Mouse (Mus musculus) hindbrain, embryonic 10.5 days (tissue): ENCODE results near the gene Trip13. TPM values are rescaled to one million over a fixed set of nuclear protein-coding genes. Genes with fewer than 3 reads are reported as not detected.

Experiments
- DNase-seq: peaks from one replicate; pipeline ENCODE4 v3.0.0-alpha.2; 2017; ENCODE audit warnings: low spot score
- H3K27ac ChIP-seq: fragments of 300-500 bp; sonication (generic); 2 replicates; pipeline ENCODE4 v1.5.1; 2016; ENCODE audit warnings: mild to moderate bottlenecking, moderate library complexity
- H3K27me3 ChIP-seq: fragments of 300-500 bp; sonication (generic); 2 replicates; pipeline ENCODE4 v1.6.1; 2016; ENCODE audit warnings: mild to moderate bottlenecking; ENCODE audit not compliant: poor library complexity, insufficient read depth, severe bottlenecking
- H3K36me3 ChIP-seq: fragments of 300-500 bp; sonication (generic); 2 replicates; pipeline ENCODE4 v1.6.1; 2016; ENCODE audit warnings: mild to moderate bottlenecking, moderate library complexity
- H3K4me1 ChIP-seq: fragments of 300-500 bp; sonication (generic); replicated peaks from 2 replicates; pipeline ENCODE4 v1.6.1; 2016; ENCODE audit warnings: mild to moderate bottlenecking
- H3K4me3 ChIP-seq: fragments of 300-500 bp; sonication (generic); 2 replicates; pipeline ENCODE4 v1.5.1; 2016; ENCODE audit warnings: mild to moderate bottlenecking, moderate library complexity
- H3K9me3 ChIP-seq: fragments of 300-500 bp; sonication (generic); 2 replicates; pipeline ENCODE4 v1.6.1; 2016; ENCODE audit warnings: mild to moderate bottlenecking, moderate library complexity
- WGBS: fragments of 180-500 bp; shearing (Covaris S2); methylation state at CpG from one replicate; pipeline ENCODE4 v1.1.7; 2016; 5-methylcytosine and 5-hydroxymethylcytosine counted together
- polyA plus RNA-seq: library from polyadenylated mRNA; unstranded; fragments of >200 nt; fragmentation: Nextera tagmentation; extraction: Ambion mirVana; gene quantifications from 2 replicates; pipeline ENCODE4 v1.2.1, GENCODE M21; 2016

Gene Trip13
- 51.5 and 61.9 TPM in 2 replicates for polyA plus RNA-seq

GRCm38 (mm10) chr13:73937321-73938176, at the start of gene Trip13, which contains the start of gene Brd9:
Trip13 (minus strand) TSS chr13:73937784.
Brd9 (plus strand) TSS chr13:73937811.
- H3K4me1 ChIP-seq: peaks cover 18% of the 10 kb centered on the region
- H3K27ac ChIP-seq: peak within 1 kb of the TSS; percentile 98
- peak; percentile 93 for DNase-seq
- under 1% methylated on average over 82 of the region's 82 CpGs for WGBS
- no peaks in the 10 kb centered on the region for H3K27me3 ChIP-seq
- H3K9me3 ChIP-seq: no peaks in the 10 kb centered on the region
- H3K4me3 ChIP-seq: peak within 1 kb of the TSS; percentile 91
- H3K36me3 ChIP-seq: peaks cover 72% of the 10 kb centered on the region

GRCm38 (mm10) chr13:73976935-73977334, 39.4 kb upstream of the Trip13 start:
- Histone ChIP-seq H3K4me1 (no peaks in the 10 kb centered on the region), H3K4me3 (no peak overlapping the region), H3K27ac (no peak overlapping the region), H3K27me3 (no peaks in the 10 kb centered on the region), H3K9me3 (no peaks in the 10 kb centered on the region), H3K36me3 (no peaks in the 10 kb centered on the region)
- 90% methylated on average over 5 of the region's 5 CpGs for WGBS
- no peak for DNase-seq

- no peaks in the 10 kb centered on the region for H3K27me3 ChIP-seq
- 92% methylated on average over 3 of the region's 3 CpGs for WGBS
- DNase-seq: no peak
- no peak overlapping the region for H3K4me3 ChIP-seq
- H3K36me3 ChIP-seq: no peaks in the 10 kb centered on the region
- no peak overlapping the region for H3K27ac ChIP-seq
- H3K9me3 ChIP-seq: no peaks in the 10 kb centered on the region
- no peaks in the 10 kb centered on the region for H3K4me1 ChIP-seq
Observed at GRCm38 (mm10) chr13:73974523-73974922, 36.9 kb upstream of the Trip13 start.

- Histone ChIP-seq H3K9me3 (no peaks in the 10 kb centered on the region), H3K27ac (no peak overlapping the region; the same call in 1 of the 2 replicates), H3K4me3 (no peak overlapping the region), H3K27me3 (no peaks in the 10 kb centered on the region), H3K4me1 (no peaks in the 10 kb centered on the region), H3K36me3 (no peaks in the 10 kb centered on the region)
- WGBS: 39% methylated on average over 12 of the region's 12 CpGs
- peak; percentile 60 for DNase-seq
Observed at GRCm38 (mm10) chr13:73970545-73971448, 33.2 kb upstream of the Trip13 start.

GRCm38 (mm10) chr13:73963551-73963950, 26.0 kb upstream of the Trip13 start, which contains the start of gene Zdhhc11:
Zdhhc11 (plus strand) TSS chr13:73963851.
- H3K4me3 ChIP-seq: no peak within 1 kb of the TSS
- WGBS: 88% methylated on average over 5 of the region's 5 CpGs
- H3K4me1 ChIP-seq: no peaks in the 10 kb centered on the region
- peaks cover 44% of the 10 kb centered on the region for H3K36me3 ChIP-seq
- no peak for DNase-seq
- no peaks in the 10 kb centered on the region for H3K9me3 ChIP-seq
- H3K27ac ChIP-seq: no peak within 1 kb of the TSS
- no peaks in the 10 kb centered on the region for H3K27me3 ChIP-seq

- no peak overlapping the region for H3K4me3 ChIP-seq
- no peak overlapping the region for H3K27ac ChIP-seq
- H3K4me1 ChIP-seq: no peaks in the 10 kb centered on the region
- WGBS: 77% methylated on average over 4 of the region's 4 CpGs
- no peaks in the 10 kb centered on the region for H3K27me3 ChIP-seq
- peaks cover 66% of the 10 kb centered on the region for H3K36me3 ChIP-seq
- H3K9me3 ChIP-seq: no peaks in the 10 kb centered on the region
- DNase-seq: no peak
Observed at GRCm38 (mm10) chr13:73961177-73961576, 23.6 kb upstream of the Trip13 start.

GRCm38 (mm10) chr13:73960117-73960652, 22.6 kb upstream of the Trip13 start:
- WGBS: 94% methylated on average over 10 of the region's 10 CpGs
- Histone ChIP-seq H3K9me3 (no peaks in the 10 kb centered on the region), H3K27me3 (no peaks in the 10 kb centered on the region), H3K4me3 (no peak overlapping the region), H3K36me3 (peaks cover 76% of the 10 kb centered on the region), H3K27ac (no peak overlapping the region), H3K4me1 (no peaks in the 10 kb centered on the region)
- DNase-seq: no peak

GRCm38 (mm10) chr13:73955531-73955930, 17.9 kb upstream of the Trip13 start:
- Histone ChIP-seq H3K4me1 (no peaks in the 10 kb centered on the region), H3K9me3 (no peaks in the 10 kb centered on the region), H3K27ac (no peak overlapping the region), H3K36me3 (peaks cover 95% of the 10 kb centered on the region), H3K27me3 (no peaks in the 10 kb centered on the region), H3K4me3 (no peak overlapping the region)
- DNase-seq: no peak
- 90% methylated on average over 5 of the region's 5 CpGs for WGBS

- no peak for DNase-seq
- no peak overlapping the region for H3K4me3 ChIP-seq
- peaks cover 95% of the 10 kb centered on the region for H3K36me3 ChIP-seq
- no peaks in the 10 kb centered on the region for H3K4me1 ChIP-seq
- H3K27ac ChIP-seq: no peak overlapping the region
- 74% methylated on average over 6 of the region's 6 CpGs for WGBS
- H3K27me3 ChIP-seq: no peaks in the 10 kb centered on the region
- H3K9me3 ChIP-seq: no peaks in the 10 kb centered on the region
Observed at GRCm38 (mm10) chr13:73954666-73955065, 17.1 kb upstream of the Trip13 start.

GRCm38 (mm10) chr13:73953551-73954130, 16.1 kb upstream of the Trip13 start:
- DNase-seq: no peak
- 89% methylated on average over 1 of the region's 1 CpGs for WGBS
- Histone ChIP-seq H3K27me3 (no peaks in the 10 kb centered on the region), H3K4me1 (no peaks in the 10 kb centered on the region), H3K4me3 (no peak overlapping the region), H3K27ac (no peak overlapping the region), H3K9me3 (no peaks in the 10 kb centered on the region), H3K36me3 (peaks cover 95% of the 10 kb centered on the region)

GRCm38 (mm10) chr13:73944606-73945005, 7.0 kb upstream of the Trip13 start:
- WGBS: 92% methylated on average over 9 of the region's 9 CpGs
- H3K36me3 ChIP-seq: peaks cover 98% of the 10 kb centered on the region
- H3K9me3 ChIP-seq: no peaks in the 10 kb centered on the region

GRCm38 (mm10) chr13:73939101-73939500, 1.5 kb upstream of the Trip13 start:
- Histone ChIP-seq H3K27me3 (no peaks in the 10 kb centered on the region), H3K4me1 (peaks cover 18% of the 10 kb centered on the region), H3K9me3 (no peaks in the 10 kb centered on the region), H3K27ac (no peak overlapping the region), H3K36me3 (peaks cover 72% of the 10 kb centered on the region), H3K4me3 (no peak overlapping the region)
- DNase-seq: no peak
- WGBS: 93% methylated on average over 5 of the region's 5 CpGs

More at GRCm38 (mm10) chr13:73944606-73945005, 7.0 kb upstream of the Trip13 start:
- Histone ChIP-seq H3K4me3 (no peak overlapping the region), H3K4me1 (no peaks in the 10 kb centered on the region), H3K27ac (no peak overlapping the region), H3K27me3 (no peaks in the 10 kb centered on the region)
- no peak for DNase-seq
